Mouse (Mus musculus) thymus, adult 2 months (tissue): ENCODE results near the gene Spata31d1d.

Experiments used
- CTCF ChIP-seq: fragments of 200-500 bp; IDR thresholded peaks from 2 replicates; pipeline ENCODE4 v1.5.1; 2012; ENCODE audit warnings: mild to moderate bottlenecking, control low read depth, low read length, moderate library complexity, borderline replicate concordance; ENCODE audit not compliant: control insufficient read depth, poor library complexity, insufficient read depth; ENCODE audit errors: extremely low read depth
- POLR2A ChIP-seq: fragments of 200-500 bp; IDR thresholded peaks from 2 replicates; pipeline ENCODE4 v1.6.1; 2012; ENCODE audit warnings: mild to moderate bottlenecking, low read length, control low read depth, moderate library complexity; ENCODE audit not compliant: control insufficient read depth, poor library complexity, insufficient read depth; ENCODE audit errors: extremely low read depth

DNA sequence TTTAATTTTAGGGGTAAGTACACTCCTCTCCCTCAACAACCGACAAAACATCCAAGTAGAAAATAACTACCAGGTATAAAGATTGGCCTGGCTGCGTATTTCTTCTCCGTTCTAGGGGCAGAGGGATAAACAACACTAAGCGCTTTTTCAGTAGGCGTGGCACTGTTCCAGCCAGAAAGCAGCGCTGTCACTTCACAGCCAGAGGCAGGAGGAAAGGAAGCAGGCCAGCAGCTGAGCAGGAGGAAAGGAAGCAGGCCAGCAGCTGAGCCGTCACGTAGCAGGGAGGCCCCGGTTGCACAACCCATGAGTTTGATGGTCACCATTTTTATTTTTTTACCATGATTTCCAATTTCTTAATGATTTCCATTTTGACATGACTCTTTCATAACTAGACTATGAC lies 39.7 kb upstream of the Spata31d1d start:
- TF ChIP-seq CTCF = no peak
- TF ChIP-seq POLR2A = no peak
